Mouse (Mus musculus) intestine, postnatal 0 days (tissue): ENCODE results near the gene Prss32. TPM values are rescaled to one million over a fixed set of nuclear protein-coding genes. Genes with fewer than 3 reads are reported as not detected.

Experiments
- ATAC-seq: fragments of 200-750 bp; cut with Nextera tagmentation; 2 replicates; pipeline ENCODE4 v1.8.0; 2017; ENCODE audit warnings: mild to moderate bottlenecking, moderate TSS enrichment, moderate library complexity
- H3K27ac ChIP-seq: fragments of 300-500 bp; sonication (generic); 2 replicates; pipeline ENCODE4 v1.5.1; 2014; ENCODE audit warnings: mild to moderate bottlenecking, low read depth, low read length, moderate library complexity
- H3K27me3 ChIP-seq: fragments of 300-500 bp; sonication (generic); replicated peaks from 2 replicates; pipeline ENCODE4 v1.6.1; 2014; ENCODE audit warnings: low read length, mixed read lengths; ENCODE audit not compliant: control insufficient read depth, insufficient read depth
- H3K36me3 ChIP-seq: fragments of 300-500 bp; sonication (generic); 2 replicates; pipeline ENCODE4 v1.6.1; 2014; ENCODE audit warnings: mild to moderate bottlenecking, moderate library complexity; ENCODE audit not compliant: control insufficient read depth, insufficient read depth
- H3K4me1 ChIP-seq: fragments of 300-500 bp; sonication (generic); replicated peaks from 2 replicates; pipeline ENCODE4 v1.6.1; 2014; ENCODE audit warnings: antibody characterized with exemption, low read length, mixed read lengths; ENCODE audit not compliant: control insufficient read depth, insufficient read depth
- H3K4me2 ChIP-seq: fragments of 300-500 bp; sonication (generic); replicated peaks from 2 replicates; pipeline ENCODE4 v1.6.1; 2014; ENCODE audit warnings: low read depth, mild to moderate bottlenecking, moderate library complexity
- H3K4me3 ChIP-seq: fragments of 300-500 bp; sonication (generic); 2 replicates; pipeline ENCODE4 v1.5.1; 2014; ENCODE audit warnings: low read depth, low read length
- H3K9ac ChIP-seq: fragments of 300-500 bp; sonication (generic); 2 replicates; pipeline ENCODE4 v1.6.1; 2014; ENCODE audit warnings: mild to moderate bottlenecking, low read depth, low read length
- H3K9me3 ChIP-seq: fragments of 300-500 bp; sonication (generic); 2 replicates; pipeline ENCODE4 v1.6.1; 2016; ENCODE audit warnings: mixed run types; ENCODE audit not compliant: control insufficient read depth
- CTCF ChIP-seq: sonication (generic); IDR thresholded peaks from 2 replicates; pipeline ENCODE4 v1.5.1; 2016; ENCODE audit warnings: low read depth, mild to moderate bottlenecking, control low read depth, antibody characterized with exemption, moderate library complexity
- WGBS: fragments of 180-500 bp; shearing (Covaris S2); extraction: QIAGEN DNeasy Blood & Tissue Kit; methylation state at CpG from one replicate; pipeline ENCODE4 v1.1.7; 2014; 5-methylcytosine and 5-hydroxymethylcytosine counted together
- polyA plus RNA-seq: library from polyadenylated mRNA; unstranded; fragments of >200 nt; fragmentation: Nextera tagmentation; extraction: Ambion mirVana; gene quantifications from 2 replicates; pipeline ENCODE4 v1.2.1, GENCODE M21; 2015

The Prss32 gene
- polyA plus RNA-seq, 1 experiment from 2014 or later = 23.1 TPM

GRCm38 (mm10) chr17:23829064-23829619 is 14.5 kb upstream of the Prss32 start, which contains the start of gene Elob:
TSS of gene Elob (minus strand) at chr17:23829136.
- WGBS = under 1% methylated on average over 30 of the region's 42 CpGs
- peak within 1 kb of the TSS; percentile 87 for H3K4me2 ChIP-seq
- no peaks in the 10 kb centered on the region; the same call in none of the 2 replicates for H3K4me1 ChIP-seq
- peak; percentile 80 for TF ChIP-seq CTCF
- no peaks in the 10 kb centered on the region for H3K27me3 ChIP-seq
- peak within 1 kb of the TSS; percentile 67 for H3K4me3 ChIP-seq
- peak within 1 kb of the TSS; percentile 69 for H3K9ac ChIP-seq
- peak; percentile 93 for ATAC-seq
- H3K9me3 ChIP-seq = no peaks in the 10 kb centered on the region
- peaks cover 29% of the 10 kb centered on the region for H3K36me3 ChIP-seq
- peak within 1 kb of the TSS; percentile 79 for H3K27ac ChIP-seq

GRCm38 (mm10) chr17:23831201-23831600 is 12.5 kb upstream of the Prss32 start:
- ATAC-seq = no peak
- no peak overlapping the region for H3K4me3 ChIP-seq
- no peaks in the 10 kb centered on the region; the same call in none of the 2 replicates for H3K4me1 ChIP-seq
- no peaks in the 10 kb centered on the region for H3K9me3 ChIP-seq
- WGBS = 97% methylated on average over 1 of the region's 1 CpGs
- H3K27ac ChIP-seq = no peak overlapping the region
- TF ChIP-seq CTCF = no peak
- H3K9ac ChIP-seq = no peak overlapping the region
- H3K4me2 ChIP-seq = no peak overlapping the region
- no peaks in the 10 kb centered on the region for H3K27me3 ChIP-seq
- peaks cover 10% of the 10 kb centered on the region; the same call in 1 of the 2 replicates for H3K36me3 ChIP-seq

DNA sequence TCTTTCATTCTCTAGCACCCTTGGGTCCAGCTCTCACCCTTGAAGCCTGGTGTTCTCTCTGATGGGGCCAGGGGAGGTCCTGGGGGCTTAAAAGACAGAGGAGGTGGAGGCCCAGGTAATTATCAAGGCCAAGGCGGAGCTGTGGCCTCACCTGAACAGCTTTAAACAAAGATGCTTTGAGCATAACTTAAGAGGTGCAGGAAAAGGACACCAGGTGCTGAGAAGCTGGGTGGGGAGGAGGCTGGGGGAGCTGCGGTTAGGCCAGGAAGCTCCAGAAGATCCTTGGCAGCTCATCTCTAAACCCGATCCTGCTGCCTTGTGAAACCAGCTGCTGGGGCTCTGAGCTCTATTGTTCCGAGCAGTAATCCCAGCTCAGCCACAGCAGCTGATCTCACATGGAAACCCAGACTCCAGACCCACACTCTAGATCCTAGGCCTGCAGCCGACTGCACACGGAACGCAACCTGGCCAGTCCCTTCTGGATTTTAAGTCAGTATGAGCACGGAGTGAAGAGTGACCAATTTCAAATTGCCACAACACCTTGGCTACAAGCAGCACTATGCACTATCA is 7.6 kb upstream of the Prss32 start, which contains the start of gene Prss33:
Prss33 (minus strand) TSS at position 51 of the 570 bp plus-strand sequence.
- no peak for ATAC-seq
- H3K4me1 ChIP-seq = no peaks in the 10 kb centered on the region
- H3K9ac ChIP-seq = no peak within 1 kb of the TSS
- no peak within 1 kb of the TSS for H3K4me3 ChIP-seq
- no peak within 1 kb of the TSS for H3K4me2 ChIP-seq
- no peaks in the 10 kb centered on the region for H3K36me3 ChIP-seq
- no peak for TF ChIP-seq CTCF
- H3K27me3 ChIP-seq = no peaks in the 10 kb centered on the region
- H3K9me3 ChIP-seq = no peaks in the 10 kb centered on the region
- WGBS = 71% methylated on average over 8 of the region's 8 CpGs
- H3K27ac ChIP-seq = no peak within 1 kb of the TSS

DNA sequence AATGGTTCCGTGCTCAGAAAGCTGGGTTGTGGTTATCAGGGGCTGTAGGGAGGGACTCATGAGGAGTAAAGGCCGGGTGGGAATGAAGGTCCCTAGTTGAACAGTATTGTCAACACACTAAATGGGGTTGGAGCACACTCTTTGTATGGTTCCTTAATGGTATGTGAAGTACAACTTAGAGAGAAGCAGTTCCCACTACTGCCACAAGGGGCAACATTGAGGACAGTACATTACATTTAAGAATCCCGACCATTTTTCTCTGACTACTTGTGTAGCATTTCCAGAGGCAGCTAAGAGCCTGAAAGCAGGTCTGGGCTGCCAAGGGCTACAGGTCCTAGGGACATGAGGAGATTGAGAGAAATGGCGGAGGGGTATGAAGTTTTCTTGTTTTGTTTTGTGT is 2.5 kb upstream of the Prss32 start:
- no peak overlapping the region for H3K4me3 ChIP-seq
- 32% methylated on average over 4 of the region's 4 CpGs for WGBS
- no peak overlapping the region for H3K4me2 ChIP-seq
- H3K27ac ChIP-seq = no peak overlapping the region
- TF ChIP-seq CTCF = peak; percentile 80
- H3K9me3 ChIP-seq = no peaks in the 10 kb centered on the region
- no peak for ATAC-seq
- no peaks in the 10 kb centered on the region for H3K36me3 ChIP-seq
- H3K27me3 ChIP-seq = no peaks in the 10 kb centered on the region
- no peak overlapping the region for H3K9ac ChIP-seq
- H3K4me1 ChIP-seq = no peaks in the 10 kb centered on the region

DNA sequence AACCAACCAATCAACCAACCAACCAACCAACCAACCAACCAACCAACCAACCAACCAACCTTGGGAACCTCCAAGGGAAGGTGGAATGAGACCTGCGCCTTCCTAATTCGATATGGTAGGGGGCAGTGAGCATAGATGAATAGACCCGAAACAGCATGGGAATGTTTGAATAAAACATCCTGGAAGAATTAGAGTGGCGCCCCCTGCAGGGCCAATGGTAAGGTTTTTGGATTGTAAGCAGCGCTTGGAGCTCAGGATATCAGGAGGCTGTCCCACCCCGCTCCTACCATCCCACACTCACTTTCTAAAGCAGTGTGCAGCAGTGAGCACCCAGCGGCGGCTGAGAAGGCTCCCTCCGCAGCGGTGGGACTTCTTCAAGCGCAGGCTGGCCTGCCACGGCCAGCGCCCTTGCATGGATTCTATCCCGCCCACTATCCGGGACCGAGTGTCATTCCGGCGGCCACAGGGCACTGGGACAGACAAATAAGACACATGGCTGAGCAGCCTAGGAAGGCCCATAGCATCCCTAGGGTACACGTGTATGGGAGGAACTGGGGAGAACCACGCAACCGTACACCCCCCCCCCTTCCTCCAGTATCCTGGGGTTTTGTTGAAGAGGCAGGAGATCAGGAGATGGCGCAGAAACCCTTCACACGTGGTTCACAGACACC is 379 bp upstream of the Prss32 start:
- no peaks in the 10 kb centered on the region for H3K27me3 ChIP-seq
- no peak overlapping the region for H3K9ac ChIP-seq
- ATAC-seq = no peak
- H3K9me3 ChIP-seq = no peaks in the 10 kb centered on the region
- peak overlapping the region; percentile 43 for H3K4me2 ChIP-seq
- WGBS = 55% methylated on average over 23 of the region's 23 CpGs
- H3K4me1 ChIP-seq = no peaks in the 10 kb centered on the region
- peak; percentile 52 for TF ChIP-seq CTCF
- no peak overlapping the region for H3K27ac ChIP-seq
- no peak overlapping the region for H3K4me3 ChIP-seq
- H3K36me3 ChIP-seq = no peaks in the 10 kb centered on the region

DNA sequence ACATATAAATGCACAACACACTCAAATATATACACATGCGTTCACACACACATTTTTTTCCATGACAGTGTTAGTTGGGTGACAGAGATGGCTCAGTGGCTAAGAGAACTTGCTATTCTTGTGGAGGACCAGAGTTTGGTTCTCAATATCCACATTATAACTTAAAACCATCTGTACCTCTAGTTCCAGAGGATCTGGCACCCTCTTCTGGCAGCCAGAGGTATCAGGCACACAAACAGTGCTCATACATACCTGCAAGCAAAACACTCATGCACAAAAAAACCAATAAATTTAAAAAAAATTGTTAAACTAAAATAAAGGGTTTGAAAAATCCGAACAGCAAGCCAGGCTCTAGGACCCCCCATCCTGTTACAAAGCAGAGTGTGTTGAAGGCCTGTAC is 6.4 kb downstream of the Prss32 start:
- Histone ChIP-seq H3K36me3 (no peaks in the 10 kb centered on the region), H3K27ac (peak overlapping the region; percentile 81), H3K4me3 (no peak overlapping the region), H3K4me2 (no peak overlapping the region), H3K4me1 (no peaks in the 10 kb centered on the region), H3K9ac (no peak overlapping the region), H3K27me3 (no peaks in the 10 kb centered on the region), H3K9me3 (no peaks in the 10 kb centered on the region)
- no peak for ATAC-seq
- 72% methylated on average over 2 of the region's 2 CpGs for WGBS
- TF ChIP-seq CTCF = peak; percentile 61
